Mouse (Mus musculus): ENCODE measurements around the gene St6galnac4. TPM values are rescaled to one million over a fixed set of nuclear protein-coding genes. Genes with fewer than 3 reads are reported as not detected.
A peak's percentile ranks its signal among the peaks of the same experiment; 100 is the strongest.

Gene St6galnac4
- polyA plus RNA-seq, 1 experiment from 2014 or later, result 22.8 TPM

DNA sequence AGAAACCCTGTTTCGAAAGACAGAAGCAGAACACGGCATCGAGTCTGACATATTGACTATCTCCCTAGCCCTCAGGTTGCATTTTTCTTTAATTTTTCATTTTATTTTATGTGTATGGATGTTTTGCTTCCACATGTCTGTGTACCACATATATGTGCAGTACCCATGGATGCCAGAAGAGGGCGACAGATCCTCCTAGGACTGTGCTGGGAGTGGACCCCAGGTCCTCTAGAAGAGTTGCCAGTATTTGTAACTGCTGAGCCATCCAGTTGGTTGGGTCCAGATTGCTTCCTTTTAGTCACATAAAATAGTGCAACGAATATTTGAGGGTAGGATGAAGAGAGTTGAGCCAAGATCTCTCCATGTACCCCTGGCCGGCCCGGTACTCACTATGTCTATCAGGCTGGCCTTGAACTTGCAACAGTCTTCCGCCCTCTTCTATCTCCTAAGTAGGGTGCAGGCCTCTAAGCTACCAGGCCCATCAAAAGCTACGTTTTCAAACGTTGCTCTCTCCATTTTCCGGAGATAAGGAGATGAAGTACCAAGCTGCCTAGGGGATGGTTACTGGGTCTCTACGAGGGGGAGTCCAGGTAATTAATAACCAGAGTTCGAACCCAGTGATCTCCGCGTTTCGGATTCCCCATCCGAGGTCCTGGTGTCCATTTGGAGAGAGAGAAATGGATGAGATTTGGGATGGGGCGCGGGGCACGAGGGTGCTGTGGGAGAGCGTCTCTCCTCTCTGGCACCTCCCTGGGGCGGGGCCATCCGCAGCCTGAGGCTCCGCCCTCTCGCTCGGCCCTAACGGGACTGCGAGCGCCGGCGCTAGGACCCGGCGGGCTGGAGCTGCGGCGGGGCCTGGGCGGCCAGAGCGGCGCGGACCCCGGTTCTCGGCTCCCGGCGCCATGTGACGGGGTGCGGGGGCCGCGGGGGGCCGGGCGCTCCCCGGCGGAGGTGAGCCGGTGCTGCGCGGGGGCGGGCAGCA is 19.6 kb downstream of the St6galnac4 start:
- Histone ChIP-seq H3K9me3 (replicated peaks; ENCODE audit: control insufficient read depth, low read length) (no peaks in the 10 kb centered on the region), H3K27me3 (ENCODE audit: control insufficient read depth, insufficient read depth, low read length) (no peaks in the 10 kb centered on the region), H3K4me3 (ENCODE audit: low read depth, low read length) (peak overlapping the region; percentile 85), H3K4me1 (ENCODE audit: control insufficient read depth, insufficient read depth, low read length) (peaks cover 2% of the 10 kb centered on the region; the same call in 1 of the 2 replicates), H3K9ac (replicated peaks; ENCODE audit: low read length) (peak overlapping the region; percentile 86), H3K4me2 (ENCODE audit: low read depth, low read length) (peak overlapping the region; percentile 89), H3K27ac (replicated peaks; ENCODE audit: low read depth, low read length) (peak overlapping the region; percentile 41; the same call in 1 of the 2 replicates), H3K36me3 (replicated peaks; ENCODE audit: control insufficient read depth, insufficient read depth, low read depth, low read length) (no peaks in the 10 kb centered on the region)
- 17% methylated on average over 35 of the region's 55 CpGs for WGBS
- DNase-seq (ENCODE audit: low spot score), result peak; percentile 93
- peak; percentile 64 for ATAC-seq (replicated peaks; ENCODE audit: insufficient number of reproducible peaks, low FRiP score, low TSS enrichment, low read depth)

DNA sequence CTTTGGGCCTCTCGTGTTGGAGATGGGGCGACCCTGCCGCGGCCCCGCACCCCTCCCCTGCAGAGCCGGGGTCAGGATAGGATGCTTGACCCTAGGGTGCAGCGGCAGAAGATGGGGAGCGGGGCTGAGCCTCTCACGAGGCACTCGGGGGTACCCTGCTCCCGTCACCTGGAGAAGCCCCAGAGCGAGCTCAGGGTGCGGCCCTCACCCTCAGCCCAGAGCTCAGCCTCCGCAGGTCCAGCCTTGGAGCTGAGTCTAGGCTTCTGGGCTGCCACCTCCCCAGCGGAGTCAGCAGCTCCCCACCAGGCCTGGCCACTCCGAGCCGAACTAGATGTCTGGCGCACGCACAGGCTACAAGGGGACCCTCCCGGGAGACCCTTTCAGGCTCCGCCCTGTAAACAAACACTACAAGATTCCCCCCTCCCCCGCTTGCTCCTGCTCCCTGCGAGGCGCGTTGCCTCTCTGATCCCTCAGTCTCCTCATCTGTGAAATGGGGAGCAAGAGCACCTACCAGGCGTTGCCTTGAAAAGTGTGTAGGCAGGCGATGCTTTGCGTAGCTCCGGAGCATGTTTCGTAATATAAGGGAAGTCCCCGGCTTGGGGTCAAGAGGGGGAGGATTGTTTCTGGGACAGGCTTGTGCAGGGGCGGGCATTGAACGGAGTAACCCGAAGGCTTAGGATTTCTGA is 20.5 kb downstream of the St6galnac4 start:
- Histone ChIP-seq H3K27me3 (ENCODE audit: control insufficient read depth, insufficient read depth, low read length) (no peaks in the 10 kb centered on the region), H3K4me2 (ENCODE audit: low read depth, low read length) (peak overlapping the region; percentile 89), H3K4me1 (ENCODE audit: control insufficient read depth, insufficient read depth, low read length) (peaks cover 2% of the 10 kb centered on the region; the same call in 1 of the 2 replicates), H3K9me3 (replicated peaks; ENCODE audit: control insufficient read depth, low read length) (no peaks in the 10 kb centered on the region), H3K9ac (replicated peaks; ENCODE audit: low read length) (peak overlapping the region; percentile 86), H3K36me3 (replicated peaks; ENCODE audit: control insufficient read depth, insufficient read depth, low read depth, low read length) (no peaks in the 10 kb centered on the region), H3K27ac (replicated peaks; ENCODE audit: low read depth, low read length) (peak overlapping the region; percentile 41; the same call in 1 of the 2 replicates), H3K4me3 (ENCODE audit: low read depth, low read length) (peak overlapping the region; percentile 85)
- ATAC-seq (replicated peaks; ENCODE audit: insufficient number of reproducible peaks, low FRiP score, low TSS enrichment, low read depth), result 0 out of 2 replicates have a peak, but pooled peaks have one; percentile 36
- 4% methylated on average over 34 of the region's 34 CpGs for WGBS
- peak; percentile 71 for DNase-seq (ENCODE audit: low spot score)

GRCm38 (mm10) chr2:32608141-32608777 is 21.4 kb downstream of the St6galnac4 start:
- H3K4me3 ChIP-seq (ENCODE audit: low read depth, low read length), result peak overlapping the region; percentile 22; the same call in 1 of the 2 replicates
- ATAC-seq (replicated peaks; ENCODE audit: insufficient number of reproducible peaks, low FRiP score, low TSS enrichment, low read depth) (peak; percentile 54; the same call in 1 of the 2 replicates), DNase-seq (ENCODE audit: low spot score) (peak; percentile 67)
- 7% methylated on average over 25 of the region's 25 CpGs for WGBS
- H3K9me3 ChIP-seq (replicated peaks; ENCODE audit: control insufficient read depth, low read length), result no peaks in the 10 kb centered on the region
- no peaks in the 10 kb centered on the region for H3K27me3 ChIP-seq (ENCODE audit: control insufficient read depth, insufficient read depth, low read length)
- peak overlapping the region; percentile 52 for H3K4me2 ChIP-seq (ENCODE audit: low read depth, low read length)
- no peaks in the 10 kb centered on the region for H3K36me3 ChIP-seq (replicated peaks; ENCODE audit: control insufficient read depth, insufficient read depth, low read depth, low read length)
- H3K4me1 ChIP-seq (ENCODE audit: control insufficient read depth, insufficient read depth, low read length), result peaks cover 2% of the 10 kb centered on the region; the same call in 1 of the 2 replicates
- H3K9ac ChIP-seq (replicated peaks; ENCODE audit: low read length), result peak overlapping the region; percentile 25; the same call in 1 of the 2 replicates
- H3K27ac ChIP-seq (replicated peaks; ENCODE audit: low read depth, low read length), result peak overlapping the region; percentile 28; the same call in 1 of the 2 replicates

- DNase-seq (ENCODE audit: low spot score), result no peak
- no peaks in the 10 kb centered on the region for H3K9me3 ChIP-seq (replicated peaks; ENCODE audit: control insufficient read depth, low read length)
- peak overlapping the region; percentile 28; the same call in 1 of the 2 replicates for H3K9ac ChIP-seq (replicated peaks; ENCODE audit: low read length)
- no peaks in the 10 kb centered on the region for H3K27me3 ChIP-seq (ENCODE audit: control insufficient read depth, insufficient read depth, low read length)
- 33% methylated on average over 18 of the region's 18 CpGs for WGBS
- no peaks in the 10 kb centered on the region for H3K36me3 ChIP-seq (replicated peaks; ENCODE audit: control insufficient read depth, insufficient read depth, low read depth, low read length)
- H3K27ac ChIP-seq (replicated peaks; ENCODE audit: low read depth, low read length), result peak overlapping the region; percentile 28; the same call in 1 of the 2 replicates
- H3K4me3 ChIP-seq (ENCODE audit: low read depth, low read length), result 0 out of 2 replicates have a peak overlapping the region, but pooled peaks have one; percentile 22
- peak overlapping the region; percentile 52 for H3K4me2 ChIP-seq (ENCODE audit: low read depth, low read length)
- H3K4me1 ChIP-seq (ENCODE audit: control insufficient read depth, insufficient read depth, low read length), result peaks cover 2% of the 10 kb centered on the region; the same call in 1 of the 2 replicates
- no peak for ATAC-seq (replicated peaks; ENCODE audit: insufficient number of reproducible peaks, low FRiP score, low TSS enrichment, low read depth)
Measured at GRCm38 (mm10) chr2:32608778-32609435, 22.0 kb downstream of the St6galnac4 start.

DNA sequence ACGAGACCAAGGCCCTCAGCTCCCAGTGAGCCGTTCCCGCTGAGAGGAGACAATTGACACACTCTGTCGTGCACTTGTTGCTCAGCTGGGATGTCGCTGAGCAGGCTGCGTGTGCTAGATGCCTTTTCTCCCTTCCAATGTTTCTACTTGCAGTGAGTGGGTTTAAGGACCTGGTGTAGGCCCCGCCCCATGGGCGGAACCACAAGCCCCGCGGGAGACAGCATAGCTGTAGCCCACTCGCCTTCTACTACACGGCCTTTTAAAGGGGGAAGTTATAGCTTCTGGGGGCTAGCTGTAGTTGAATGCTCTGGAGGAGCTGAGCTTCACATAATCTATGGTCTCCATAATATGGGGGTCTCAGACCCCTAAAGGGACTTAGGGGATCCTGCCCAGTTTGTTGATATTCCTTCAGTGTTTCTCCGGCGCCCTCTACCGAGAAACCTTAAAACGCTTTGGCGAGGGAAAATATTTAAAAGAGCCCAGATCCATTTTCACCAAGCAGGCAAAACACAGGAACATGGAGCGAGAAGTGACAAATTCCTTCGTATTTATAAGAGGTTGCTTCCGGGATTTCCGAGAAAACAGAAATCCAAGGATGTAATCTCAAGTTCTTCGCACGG is 23.8 kb downstream of the St6galnac4 start:
- Histone ChIP-seq H3K27me3 (ENCODE audit: control insufficient read depth, insufficient read depth, low read length) (no peaks in the 10 kb centered on the region), H3K4me1 (ENCODE audit: control insufficient read depth, insufficient read depth, low read length) (peaks cover 2% of the 10 kb centered on the region; the same call in 1 of the 2 replicates)

DNA sequence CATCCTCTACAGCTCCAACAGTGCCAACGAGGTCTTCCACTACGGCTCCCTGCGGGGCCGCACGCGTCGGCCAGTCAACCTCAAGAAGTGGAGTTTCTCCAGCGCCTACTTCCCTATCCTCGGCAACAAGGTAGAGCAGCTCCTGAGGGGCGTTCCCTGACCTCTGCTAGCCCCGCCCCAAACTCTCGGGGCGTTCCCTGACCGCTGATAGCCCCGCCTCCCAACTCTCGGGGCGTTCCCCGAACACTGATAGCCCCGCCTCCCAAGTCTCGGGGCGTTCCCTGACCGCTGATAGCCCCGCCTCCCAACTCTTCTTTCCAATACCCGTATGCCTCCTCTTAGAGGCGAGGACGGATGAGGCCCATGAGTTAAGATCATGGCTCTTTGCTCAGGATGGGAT is 25.4 kb downstream of the St6galnac4 start:
- 65% methylated on average over 26 of the region's 26 CpGs for WGBS

More for the DNA sequence above, 23.8 kb downstream of the St6galnac4 start:
- Histone ChIP-seq H3K27ac (replicated peaks; ENCODE audit: low read depth, low read length) (no peak overlapping the region), H3K4me2 (ENCODE audit: low read depth, low read length) (peak overlapping the region; percentile 41), H3K9me3 (replicated peaks; ENCODE audit: control insufficient read depth, low read length) (no peaks in the 10 kb centered on the region), H3K4me3 (ENCODE audit: low read depth, low read length) (peak overlapping the region; percentile 18; the same call in 1 of the 2 replicates), H3K9ac (replicated peaks; ENCODE audit: low read length) (no peak overlapping the region), H3K36me3 (replicated peaks; ENCODE audit: control insufficient read depth, insufficient read depth, low read depth, low read length) (peaks cover 3% of the 10 kb centered on the region; the same call in 1 of the 2 replicates)
- ATAC-seq (replicated peaks; ENCODE audit: insufficient number of reproducible peaks, low FRiP score, low TSS enrichment, low read depth) (no peak), DNase-seq (ENCODE audit: low spot score) (peak; percentile 66)
- WGBS, result 18% methylated on average over 23 of the region's 23 CpGs

DNA sequence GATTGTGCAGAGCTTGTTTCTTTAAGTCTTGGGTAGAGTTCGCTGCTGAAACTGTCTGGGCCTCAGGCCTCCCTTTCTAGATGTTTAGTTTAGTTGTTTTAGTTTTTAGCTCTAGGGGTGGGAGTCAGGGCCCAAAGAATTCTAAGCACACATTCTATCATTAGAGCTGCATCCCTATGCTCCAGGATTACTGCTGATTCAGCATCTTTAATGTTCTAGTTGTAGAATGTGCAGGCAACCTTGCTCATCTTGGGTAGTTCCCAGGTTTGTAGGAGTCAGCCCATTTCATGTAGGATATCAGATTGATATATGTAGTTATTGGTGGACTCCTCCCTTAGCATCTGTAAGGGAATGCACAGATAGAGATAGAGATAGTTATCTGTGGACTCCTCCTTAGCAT is 30.2 kb downstream of the St6galnac4 start:
- no peak for ATAC-seq (replicated peaks; ENCODE audit: insufficient number of reproducible peaks, low FRiP score, low TSS enrichment, low read depth)
- H3K36me3 ChIP-seq (replicated peaks; ENCODE audit: control insufficient read depth, insufficient read depth, low read depth, low read length), result peaks cover 5% of the 10 kb centered on the region
- H3K27ac ChIP-seq (replicated peaks; ENCODE audit: low read depth, low read length), result no peak overlapping the region
- 92% methylated on average over 1 of the region's 1 CpGs for WGBS
- DNase-seq (ENCODE audit: low spot score), result no peak
- no peak overlapping the region for H3K4me2 ChIP-seq (ENCODE audit: low read depth, low read length)
- no peaks in the 10 kb centered on the region for H3K9me3 ChIP-seq (replicated peaks; ENCODE audit: control insufficient read depth, low read length)
- H3K4me3 ChIP-seq (ENCODE audit: low read depth, low read length), result no peak overlapping the region
- H3K9ac ChIP-seq (replicated peaks; ENCODE audit: low read length), result no peak overlapping the region
- no peaks in the 10 kb centered on the region for H3K27me3 ChIP-seq (ENCODE audit: control insufficient read depth, insufficient read depth, low read length)
- peaks cover 22% of the 10 kb centered on the region for H3K4me1 ChIP-seq (ENCODE audit: control insufficient read depth, insufficient read depth, low read length)

More for the DNA sequence above, 25.4 kb downstream of the St6galnac4 start:
- Histone ChIP-seq H3K4me3 (ENCODE audit: low read depth, low read length) (no peak overlapping the region), H3K27me3 (ENCODE audit: control insufficient read depth, insufficient read depth, low read length) (no peaks in the 10 kb centered on the region), H3K36me3 (replicated peaks; ENCODE audit: control insufficient read depth, insufficient read depth, low read depth, low read length) (peaks cover 4% of the 10 kb centered on the region; the same call in 1 of the 2 replicates), H3K4me2 (ENCODE audit: low read depth, low read length) (no peak overlapping the region), H3K9me3 (replicated peaks; ENCODE audit: control insufficient read depth, low read length) (no peaks in the 10 kb centered on the region), H3K27ac (replicated peaks; ENCODE audit: low read depth, low read length) (no peak overlapping the region), H3K9ac (replicated peaks; ENCODE audit: low read length) (no peak overlapping the region), H3K4me1 (ENCODE audit: control insufficient read depth, insufficient read depth, low read length) (peaks cover 2% of the 10 kb centered on the region; the same call in 1 of the 2 replicates)
- ATAC-seq (replicated peaks; ENCODE audit: insufficient number of reproducible peaks, low FRiP score, low TSS enrichment, low read depth) (no peak), DNase-seq (ENCODE audit: low spot score) (no peak)
